Mouse (Mus musculus) cerebellum, postnatal 25 days (tissue): ENCODE measurements at regions not wholly inside any gene's neighbourhood (a gene's known extent, or its start where the extent isn't known, plus 50 kb on each side); places are given as distances from the start of the nearest gene placed in this dataset.
"Not testable (repeated sequence)": the region's sequence is repeated elsewhere in the genome, so short reads cannot be mapped to it uniquely, and the experiment has no call there.

Source experiments
- DNase-seq, 2 experiments: peaks; one replicate each; pipeline ENCODE4 v3.0.0; 2021; ENCODE audit warnings: mixed read lengths in 2 of 2

DNA sequence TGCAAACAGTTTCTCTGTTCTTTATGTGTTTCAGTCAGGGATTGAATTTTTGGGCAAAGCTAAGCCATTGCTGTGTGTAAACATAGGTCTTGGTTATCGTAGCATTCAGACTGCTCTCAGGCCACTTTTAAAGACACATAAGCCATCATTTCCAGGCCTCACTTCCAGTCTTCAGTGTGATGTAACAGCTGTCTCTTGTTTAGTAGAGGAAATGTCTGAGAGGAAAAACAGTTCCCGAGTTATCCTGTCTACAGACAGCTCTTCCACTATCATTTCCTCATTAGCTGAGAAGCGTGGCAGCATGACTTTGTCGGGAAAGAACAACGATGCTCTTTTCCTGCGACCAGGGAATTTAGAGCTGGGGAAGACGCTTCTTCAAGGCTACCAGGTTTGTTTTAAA lies 196.9 kb downstream of the Fam198b start:
- no peak for DNase-seq

GRCm38 (mm10) chr3:80082780-80083519 lies 198.6 kb downstream of the Fam198b start:
- no peak for DNase-seq

- no peak for DNase-seq
These were observed 199.8 kb downstream of the Fam198b start for GRCm38 (mm10) chr3:80084168-80084567.

- peak; percentile 84 to 92 for DNase-seq
These were observed 215.3 kb downstream of the Fam198b start for GRCm38 (mm10) chr3:80099625-80100024.

GRCm38 (mm10) chr3:80120177-80120736 lies 235.9 kb downstream of the Fam198b start:
- DNase-seq = no peak

GRCm38 (mm10) chr3:80123666-80124065 lies 239.3 kb downstream of the Fam198b start:
- DNase-seq = no peak

- no peak for DNase-seq
These were observed 240.3 kb downstream of the Fam198b start for GRCm38 (mm10) chr3:80124621-80125020.

DNA sequence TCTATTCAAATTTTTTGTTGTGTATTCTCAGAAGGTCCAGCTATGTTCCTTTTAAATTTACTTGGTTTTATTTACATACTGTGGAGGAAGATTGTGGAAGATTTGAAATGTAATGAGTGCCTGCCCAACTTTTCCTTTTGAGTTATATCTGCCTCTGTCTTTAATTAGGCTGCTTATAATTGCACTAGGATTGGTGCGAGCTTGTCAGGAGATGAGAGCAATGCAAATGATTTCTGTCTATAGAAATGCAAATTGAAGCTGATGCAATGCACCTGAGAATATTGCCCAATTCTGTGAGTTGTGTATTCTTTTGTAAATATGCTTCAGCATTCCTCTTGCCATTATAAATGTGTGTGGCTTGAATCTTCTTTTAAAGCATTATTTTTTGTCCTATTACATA lies 257.4 kb downstream of the Fam198b start:
- no peak for DNase-seq

- no peak for DNase-seq
These were observed 276.1 kb downstream of the Fam198b start for GRCm38 (mm10) chr3:80160473-80160872.

DNA sequence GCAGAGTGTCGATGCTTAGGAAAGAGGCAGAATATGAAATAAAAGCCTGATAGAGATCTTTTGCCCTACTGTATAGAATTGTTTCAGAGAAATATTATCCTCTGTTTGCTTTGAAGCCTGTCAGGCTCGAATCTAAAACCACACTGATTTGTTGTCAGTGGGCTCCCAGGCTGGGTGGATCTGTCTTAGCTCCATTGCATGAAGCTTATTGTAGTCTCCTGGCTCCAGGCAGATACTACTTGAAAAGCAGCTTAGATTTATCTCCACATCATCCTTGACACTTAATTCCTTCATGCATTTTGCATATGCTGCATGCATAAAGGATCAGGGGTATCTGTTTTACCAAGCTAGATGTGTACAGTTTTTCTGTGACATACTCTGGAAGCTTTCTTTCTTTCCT lies 297.4 kb downstream of the Fam198b start:
- DNase-seq = no peak

GRCm38 (mm10) chr3:80182161-80182560 lies 297.8 kb downstream of the Fam198b start:
- DNase-seq = not testable (repeated sequence)

DNA sequence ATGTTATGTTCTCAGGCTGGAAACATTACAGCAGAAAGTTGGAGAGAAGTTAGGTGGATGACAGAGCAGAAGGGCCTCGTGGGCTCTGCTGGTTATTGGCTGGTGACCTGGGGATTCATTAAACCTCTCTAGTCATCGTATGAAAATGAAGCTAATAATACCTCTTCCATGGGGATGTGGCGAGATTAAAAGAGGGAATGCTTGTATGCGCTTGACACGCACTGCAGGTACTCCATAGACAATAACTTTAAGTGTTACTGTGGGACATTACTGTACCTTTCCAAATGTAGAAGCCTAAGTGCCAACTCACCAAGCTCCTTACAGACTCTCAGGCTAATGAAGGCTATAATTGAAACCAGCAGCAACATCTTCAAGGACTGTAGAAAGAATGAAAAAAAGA lies 303.1 kb downstream of the Fam198b start:
- no peak for DNase-seq

DNA sequence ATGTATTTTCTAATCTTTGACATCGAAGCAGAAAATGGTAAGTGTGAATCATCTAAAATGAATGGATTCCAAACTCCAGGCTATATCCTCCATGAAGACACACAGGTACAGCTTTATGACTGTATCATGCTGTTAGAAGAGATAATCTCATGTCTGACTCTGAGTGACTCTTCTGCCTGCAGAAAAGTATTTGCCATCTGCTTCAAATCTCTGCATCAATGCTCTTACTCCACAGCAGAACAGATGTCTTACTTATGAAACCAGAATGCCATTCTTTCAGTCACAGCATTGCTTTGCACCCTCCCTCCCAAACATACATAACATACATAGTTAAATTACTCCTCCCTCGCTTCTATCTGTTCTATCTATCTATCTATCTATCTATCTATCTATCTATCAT lies 316.6 kb downstream of the Fam198b start:
- no peak for DNase-seq

GRCm38 (mm10) chr3:80204821-80205220 lies 320.5 kb downstream of the Fam198b start:
- no peak for DNase-seq

DNA sequence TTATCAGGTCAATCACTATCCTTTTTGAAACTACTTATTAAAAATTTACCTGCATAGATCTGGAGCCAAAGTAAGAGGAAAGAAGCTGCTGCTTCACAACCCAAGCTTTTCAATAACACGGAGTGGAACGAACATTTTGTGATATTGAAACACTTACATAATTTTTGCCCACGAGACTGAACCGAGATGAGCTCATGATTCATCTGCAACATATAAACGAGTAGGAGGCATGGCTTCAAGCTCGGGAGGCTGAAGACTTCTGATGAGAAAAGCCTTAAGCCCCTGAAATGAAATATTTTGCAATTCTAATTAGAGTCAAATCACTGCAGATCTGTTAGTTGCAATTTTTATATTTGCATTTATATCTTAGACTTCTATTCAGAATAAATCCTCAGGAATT lies 321.0 kb downstream of the Fam198b start:
- no peak for DNase-seq

- DNase-seq = no peak
These were observed 322.7 kb downstream of the Fam198b start for GRCm38 (mm10) chr3:80207022-80207421.

- DNase-seq = no peak
These were observed 323.7 kb downstream of the Fam198b start for GRCm38 (mm10) chr3:80208028-80208427.

DNA sequence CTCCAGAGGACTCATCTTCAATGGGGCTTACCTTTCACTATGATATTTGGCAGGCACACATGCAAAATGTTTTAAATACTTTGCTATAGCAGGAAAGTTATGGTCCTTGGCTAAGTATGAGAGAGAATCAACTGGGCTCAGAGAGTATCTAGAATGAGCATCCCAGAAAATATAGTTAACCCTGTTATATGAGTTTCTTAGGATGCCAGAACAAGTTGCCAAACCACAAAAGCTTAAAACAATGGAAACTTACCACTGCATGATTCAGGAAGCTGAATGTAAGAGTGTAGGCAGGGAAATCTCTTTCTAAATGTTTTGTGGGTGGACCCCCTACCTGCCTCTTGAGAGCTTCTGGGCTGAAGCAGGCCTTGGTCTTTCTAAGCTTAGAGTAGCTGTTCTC lies 325.3 kb downstream of the Fam198b start:
- DNase-seq = no peak

DNA sequence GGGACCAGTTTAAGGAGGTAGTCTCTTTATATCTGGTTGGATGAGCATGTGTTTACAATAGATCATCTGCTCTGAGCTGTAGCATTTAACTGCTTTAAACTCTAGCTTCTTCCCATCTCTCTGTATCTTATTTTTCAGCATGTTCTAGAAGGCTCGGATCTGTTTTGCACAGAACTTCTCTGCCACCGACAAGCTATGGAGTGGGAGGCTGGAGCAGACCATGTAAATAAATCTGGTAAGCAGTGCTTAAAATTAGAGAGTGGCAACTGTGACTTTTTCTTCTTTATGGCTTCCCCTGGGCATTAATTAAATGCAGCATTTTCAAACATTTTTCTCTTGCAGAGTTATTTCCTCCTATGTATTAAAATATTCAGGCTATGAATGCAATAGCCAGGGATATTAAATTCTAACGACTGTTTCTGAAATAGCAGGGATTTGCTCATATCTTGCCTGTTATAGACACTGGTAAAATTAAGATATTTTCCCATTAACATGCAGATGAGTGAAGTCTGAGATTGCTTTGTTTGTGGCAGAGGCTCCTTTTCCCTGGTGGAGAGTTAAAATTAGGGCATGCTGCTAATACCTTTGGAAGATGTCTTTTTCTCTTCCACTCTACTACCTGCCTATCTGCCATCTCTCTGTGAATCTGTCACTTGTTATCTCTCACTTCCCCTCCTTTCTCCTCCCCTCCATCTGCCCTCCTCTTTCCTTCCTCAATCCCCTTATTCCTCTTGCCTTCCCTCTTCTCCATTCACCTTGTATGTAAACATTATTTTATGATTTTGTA lies 327.2 kb downstream of the Fam198b start:
- no peak for DNase-seq

GRCm38 (mm10) chr3:80248611-80249010 lies 364.3 kb downstream of the Fam198b start:
- DNase-seq = no peak

- no peak for DNase-seq
These were observed 365.6 kb downstream of the Fam198b start for GRCm38 (mm10) chr3:80249974-80250373.

GRCm38 (mm10) chr3:80255304-80255703 lies 371.0 kb downstream of the Fam198b start:
- DNase-seq = no peak

- DNase-seq = no peak
These were observed 372.1 kb downstream of the Fam198b start for GRCm38 (mm10) chr3:80256383-80256782.

DNA sequence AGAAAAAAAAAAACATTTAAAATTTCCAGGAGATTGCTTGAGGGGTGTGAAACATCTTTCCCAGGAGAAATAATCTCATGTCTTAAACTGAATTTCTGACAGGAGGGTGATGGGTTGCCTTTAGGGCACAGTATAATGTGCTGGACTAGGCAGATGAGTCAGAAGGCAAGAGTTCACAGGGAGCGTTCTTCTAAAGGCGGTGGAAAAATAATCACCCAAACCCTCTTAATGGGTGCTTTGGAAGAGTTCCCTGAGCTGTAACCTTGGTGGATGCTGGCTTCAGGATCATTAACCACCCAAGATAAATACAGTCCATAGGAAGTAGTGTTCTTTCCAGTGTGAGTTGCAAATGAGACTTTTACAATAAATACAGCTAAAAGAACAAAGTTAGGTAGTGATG lies 378.8 kb downstream of the Fam198b start:
- no peak for DNase-seq
